Mouse (Mus musculus): ENCODE results near the gene Ggt1. TPM values are rescaled to one million over a fixed set of nuclear protein-coding genes. Genes with fewer than 3 reads are reported as not detected.
"Not testable (repeated sequence)": the region's sequence is repeated elsewhere in the genome, so short reads cannot be mapped to it uniquely, and the experiment has no call there.

Ggt1 gene
- polyA plus RNA-seq, 1 experiment from 2014 or later: 0.75 TPM

DNA sequence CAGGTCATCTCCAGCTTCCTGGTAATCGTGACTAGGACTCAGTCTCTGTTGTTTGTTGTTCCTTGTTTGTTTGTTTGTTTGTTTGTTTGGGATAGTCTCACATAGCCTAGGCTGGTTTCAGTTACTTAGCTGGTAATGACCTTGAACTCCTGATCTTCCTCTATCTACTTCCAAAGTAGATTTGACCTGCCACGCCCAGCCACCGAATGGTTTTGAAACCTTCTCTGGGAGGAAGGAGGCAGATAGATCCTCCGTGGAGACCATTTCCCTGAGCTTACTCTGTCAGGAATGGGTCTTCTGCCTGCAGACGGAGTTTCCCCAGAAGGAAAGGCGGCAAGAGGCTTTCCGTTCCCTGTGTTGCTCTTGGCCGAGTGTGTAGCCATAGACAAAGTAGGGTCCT lies 1.2 kb downstream of the Ggt1 start:
- Histone ChIP-seq H3K27me3 (ENCODE audit: control insufficient read depth, insufficient read depth, low read length) (peaks cover 9% of the 10 kb centered on the region; the same call in 1 of the 2 replicates), H3K27ac (replicated peaks; ENCODE audit: low read depth, low read length) (no peak overlapping the region), H3K9ac (ENCODE audit: low read length) (no peak overlapping the region), H3K9me3 (ENCODE audit: control insufficient read depth, low read length) (no peaks in the 10 kb centered on the region), H3K4me3 (ENCODE audit: low read depth, low read length) (no peak overlapping the region), H3K4me1 (ENCODE audit: control insufficient read depth, insufficient read depth, low read length) (peaks cover 14% of the 10 kb centered on the region), H3K4me2 (ENCODE audit: low read depth, severe bottlenecking) (no peak overlapping the region), H3K36me3 (ENCODE audit: control insufficient read depth, insufficient read depth, low read length) (no peaks in the 10 kb centered on the region)
- WGBS: 88% methylated on average over 8 of the region's 8 CpGs
- DNase-seq (ENCODE audit: low spot score) (no peak), ATAC-seq (ENCODE audit: insufficient number of reproducible peaks, low FRiP score, low TSS enrichment, low read depth) (no peak)

- 87% methylated on average over 12 of the region's 12 CpGs for WGBS
- no peaks in the 10 kb centered on the region for H3K9me3 ChIP-seq (ENCODE audit: control insufficient read depth, low read length)
- no peaks in the 10 kb centered on the region for H3K36me3 ChIP-seq (ENCODE audit: control insufficient read depth, insufficient read depth, low read length)
- peaks cover 3% of the 10 kb centered on the region; the same call in 1 of the 2 replicates for H3K27me3 ChIP-seq (ENCODE audit: control insufficient read depth, insufficient read depth, low read length)
- DNase-seq (ENCODE audit: low spot score) (no peak), ATAC-seq (ENCODE audit: insufficient number of reproducible peaks, low FRiP score, low TSS enrichment, low read depth) (no peak)
- H3K4me3 ChIP-seq (ENCODE audit: low read depth, low read length): no peak overlapping the region
- H3K9ac ChIP-seq (ENCODE audit: low read length): no peak overlapping the region
- H3K27ac ChIP-seq (replicated peaks; ENCODE audit: low read depth, low read length): no peak overlapping the region
- H3K4me2 ChIP-seq (ENCODE audit: low read depth, severe bottlenecking): no peak overlapping the region
- peaks cover 10% of the 10 kb centered on the region for H3K4me1 ChIP-seq (ENCODE audit: control insufficient read depth, insufficient read depth, low read length)
These were observed 3.4 kb downstream of the Ggt1 start for GRCm38 (mm10) chr10:75564687-75565265.

DNA sequence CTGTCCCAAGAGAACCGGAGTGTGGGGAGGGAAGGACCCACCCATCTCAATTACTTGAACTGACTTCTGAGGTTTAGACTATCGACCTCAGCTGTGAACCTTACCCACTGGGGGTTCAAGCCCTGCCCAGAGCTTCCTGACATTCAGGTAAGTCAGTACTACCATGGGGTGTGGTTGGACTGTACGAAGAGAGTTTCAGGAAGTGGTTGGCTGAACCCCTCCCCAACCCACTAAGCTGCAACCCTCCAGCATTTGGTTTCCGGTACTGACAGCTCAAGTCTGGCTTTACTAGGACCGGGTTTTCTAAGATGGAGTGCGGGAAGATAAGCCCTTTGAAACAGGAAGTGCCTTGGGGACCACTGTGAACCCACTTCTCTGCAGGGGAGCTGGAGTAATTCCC lies 4.0 kb downstream of the Ggt1 start:
- no peak overlapping the region for H3K27ac ChIP-seq (replicated peaks; ENCODE audit: low read depth, low read length)
- ATAC-seq (ENCODE audit: insufficient number of reproducible peaks, low FRiP score, low TSS enrichment, low read depth) (no peak), DNase-seq (ENCODE audit: low spot score) (no peak)
- no peak overlapping the region for H3K4me2 ChIP-seq (ENCODE audit: low read depth, severe bottlenecking)
- no peak overlapping the region for H3K4me3 ChIP-seq (ENCODE audit: low read depth, low read length)
- H3K9me3 ChIP-seq (ENCODE audit: control insufficient read depth, low read length): no peaks in the 10 kb centered on the region
- no peak overlapping the region for H3K9ac ChIP-seq (ENCODE audit: low read length)
- H3K36me3 ChIP-seq (ENCODE audit: control insufficient read depth, insufficient read depth, low read length): no peaks in the 10 kb centered on the region
- 70% methylated on average over 6 of the region's 6 CpGs for WGBS
- peaks cover 5% of the 10 kb centered on the region for H3K4me1 ChIP-seq (ENCODE audit: control insufficient read depth, insufficient read depth, low read length)
- peaks cover 3% of the 10 kb centered on the region; the same call in 1 of the 2 replicates for H3K27me3 ChIP-seq (ENCODE audit: control insufficient read depth, insufficient read depth, low read length)

GRCm38 (mm10) chr10:75565906-75566305 lies 4.5 kb downstream of the Ggt1 start:
- no peak overlapping the region for H3K9ac ChIP-seq (ENCODE audit: low read length)
- H3K27ac ChIP-seq (replicated peaks; ENCODE audit: low read depth, low read length): no peak overlapping the region
- DNase-seq (ENCODE audit: low spot score): no peak
- no peaks in the 10 kb centered on the region for H3K9me3 ChIP-seq (ENCODE audit: control insufficient read depth, low read length)
- peaks cover 5% of the 10 kb centered on the region; the same call in 1 of the 2 replicates for H3K4me1 ChIP-seq (ENCODE audit: control insufficient read depth, insufficient read depth, low read length)
- no peak overlapping the region for H3K4me3 ChIP-seq (ENCODE audit: low read depth, low read length)
- H3K27me3 ChIP-seq (ENCODE audit: control insufficient read depth, insufficient read depth, low read length): peaks cover 3% of the 10 kb centered on the region; the same call in 1 of the 2 replicates
- H3K36me3 ChIP-seq (ENCODE audit: control insufficient read depth, insufficient read depth, low read length): no peaks in the 10 kb centered on the region
- no peak for ATAC-seq (ENCODE audit: insufficient number of reproducible peaks, low FRiP score, low TSS enrichment, low read depth)
- H3K4me2 ChIP-seq (ENCODE audit: low read depth, severe bottlenecking): no peak overlapping the region
- 71% methylated on average over 7 of the region's 7 CpGs for WGBS

- H3K27ac ChIP-seq (replicated peaks; ENCODE audit: low read depth, low read length): no peak overlapping the region
These were observed 4.9 kb downstream of the Ggt1 start for GRCm38 (mm10) chr10:75566321-75566720.

GRCm38 (mm10) chr10:75566765-75567164 lies 5.4 kb downstream of the Ggt1 start:
- DNase-seq (ENCODE audit: low spot score); H3K27ac ChIP-seq (replicated peaks; ENCODE audit: low read depth, low read length); H3K9ac ChIP-seq (ENCODE audit: low read length); ATAC-seq (ENCODE audit: insufficient number of reproducible peaks, low FRiP score, low TSS enrichment, low read depth); H3K27me3 ChIP-seq (ENCODE audit: control insufficient read depth, insufficient read depth, low read length); H3K4me2 ChIP-seq (ENCODE audit: low read depth, severe bottlenecking); H3K36me3 ChIP-seq (ENCODE audit: control insufficient read depth, insufficient read depth, low read length); H3K4me3 ChIP-seq (ENCODE audit: low read depth, low read length); H3K9me3 ChIP-seq (ENCODE audit: control insufficient read depth, low read length); H3K4me1 ChIP-seq (ENCODE audit: control insufficient read depth, insufficient read depth, low read length): not testable (repeated sequence)
- 79% methylated on average over 2 of the region's 2 CpGs for WGBS

More at GRCm38 (mm10) chr10:75566321-75566720, 4.9 kb downstream of the Ggt1 start:
- H3K4me1 ChIP-seq (ENCODE audit: control insufficient read depth, insufficient read depth, low read length): peaks cover 9% of the 10 kb centered on the region
- H3K4me2 ChIP-seq (ENCODE audit: low read depth, severe bottlenecking): no peak overlapping the region
- 80% methylated on average over 5 of the region's 5 CpGs for WGBS
- H3K36me3 ChIP-seq (ENCODE audit: control insufficient read depth, insufficient read depth, low read length): no peaks in the 10 kb centered on the region
- ATAC-seq (ENCODE audit: insufficient number of reproducible peaks, low FRiP score, low TSS enrichment, low read depth) (no peak), DNase-seq (ENCODE audit: low spot score) (no peak)
- H3K9ac ChIP-seq (ENCODE audit: low read length): no peak overlapping the region
- H3K9me3 ChIP-seq (ENCODE audit: control insufficient read depth, low read length): no peaks in the 10 kb centered on the region
- no peaks in the 10 kb centered on the region for H3K27me3 ChIP-seq (ENCODE audit: control insufficient read depth, insufficient read depth, low read length)
- no peak overlapping the region for H3K4me3 ChIP-seq (ENCODE audit: low read depth, low read length)

DNA sequence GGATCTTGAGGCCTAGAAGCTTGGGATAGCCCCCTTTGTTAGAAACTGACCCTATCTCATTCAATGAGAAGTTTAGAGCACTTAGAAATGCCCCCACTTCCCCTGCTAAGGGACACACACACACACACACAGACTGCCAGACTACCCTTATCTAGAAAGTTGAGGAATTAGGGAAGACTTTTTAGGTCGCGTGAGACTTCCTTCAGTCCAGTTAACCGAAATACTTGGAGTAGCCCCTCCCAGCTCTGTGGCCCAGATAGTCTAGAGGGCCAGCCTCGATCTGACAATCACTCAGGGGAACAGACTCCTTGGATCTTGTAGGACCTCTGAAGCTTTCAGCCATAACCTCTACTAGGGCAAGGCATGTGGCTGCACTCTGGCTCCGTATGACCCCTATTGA lies 6.6 kb downstream of the Ggt1 start:
- WGBS: 40% methylated on average over 5 of the region's 5 CpGs
- ATAC-seq (ENCODE audit: insufficient number of reproducible peaks, low FRiP score, low TSS enrichment, low read depth): no peak
- no peak overlapping the region for H3K4me3 ChIP-seq (ENCODE audit: low read depth, low read length)

GRCm38 (mm10) chr10:75568441-75568840 lies 7.0 kb downstream of the Ggt1 start:
- no peak overlapping the region for H3K9ac ChIP-seq (ENCODE audit: low read length)
- no peak overlapping the region for H3K27ac ChIP-seq (replicated peaks; ENCODE audit: low read depth, low read length)
- H3K36me3 ChIP-seq (ENCODE audit: control insufficient read depth, insufficient read depth, low read length): no peaks in the 10 kb centered on the region
- no peak for ATAC-seq (ENCODE audit: insufficient number of reproducible peaks, low FRiP score, low TSS enrichment, low read depth)
- peaks cover 10% of the 10 kb centered on the region for H3K4me1 ChIP-seq (ENCODE audit: control insufficient read depth, insufficient read depth, low read length)
- no peak overlapping the region for H3K4me2 ChIP-seq (ENCODE audit: low read depth, severe bottlenecking)
- H3K9me3 ChIP-seq (ENCODE audit: control insufficient read depth, low read length): no peaks in the 10 kb centered on the region
- no peak overlapping the region for H3K4me3 ChIP-seq (ENCODE audit: low read depth, low read length)
- DNase-seq (ENCODE audit: low spot score): no peak
- WGBS: 6% methylated on average over 11 of the region's 11 CpGs
- H3K27me3 ChIP-seq (ENCODE audit: control insufficient read depth, insufficient read depth, low read length): no peaks in the 10 kb centered on the region

More for the DNA sequence above, 6.6 kb downstream of the Ggt1 start:
- no peak for DNase-seq (ENCODE audit: low spot score)
- Histone ChIP-seq H3K4me2 (ENCODE audit: low read depth, severe bottlenecking) (no peak overlapping the region), H3K27me3 (ENCODE audit: control insufficient read depth, insufficient read depth, low read length) (no peaks in the 10 kb centered on the region), H3K36me3 (ENCODE audit: control insufficient read depth, insufficient read depth, low read length) (no peaks in the 10 kb centered on the region), H3K4me1 (ENCODE audit: control insufficient read depth, insufficient read depth, low read length) (peaks cover 10% of the 10 kb centered on the region), H3K9ac (ENCODE audit: low read length) (no peak overlapping the region), H3K27ac (replicated peaks; ENCODE audit: low read depth, low read length) (no peak overlapping the region), H3K9me3 (ENCODE audit: control insufficient read depth, low read length) (no peaks in the 10 kb centered on the region)

DNA sequence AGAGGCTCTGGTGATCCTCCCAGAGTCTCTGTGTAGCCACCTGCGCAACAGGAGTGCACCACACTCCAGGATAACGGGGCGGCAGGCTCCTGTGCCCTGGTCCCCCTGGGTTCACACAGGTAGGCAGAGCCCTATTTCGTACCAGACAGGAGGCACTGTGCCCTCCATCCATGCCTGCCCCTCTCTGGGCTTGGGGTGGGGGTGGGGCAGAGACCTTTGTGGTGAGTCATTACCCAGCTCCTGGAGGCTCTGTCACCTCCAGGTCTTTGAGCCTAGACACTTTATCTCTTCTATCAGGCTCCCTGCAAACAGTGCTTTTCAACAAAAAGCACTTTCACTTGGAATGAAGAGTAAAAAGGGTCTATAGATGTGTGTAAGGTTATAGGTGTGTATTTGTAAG lies 7.4 kb downstream of the Ggt1 start:
- H3K9me3 ChIP-seq (ENCODE audit: control insufficient read depth, low read length): no peaks in the 10 kb centered on the region
- H3K27me3 ChIP-seq (ENCODE audit: control insufficient read depth, insufficient read depth, low read length): no peaks in the 10 kb centered on the region
- ATAC-seq (ENCODE audit: insufficient number of reproducible peaks, low FRiP score, low TSS enrichment, low read depth) (no peak), DNase-seq (ENCODE audit: low spot score) (no peak)
- WGBS: 19% methylated on average over 4 of the region's 4 CpGs
- no peak overlapping the region for H3K9ac ChIP-seq (ENCODE audit: low read length)
- H3K4me2 ChIP-seq (ENCODE audit: low read depth, severe bottlenecking): no peak overlapping the region
- H3K27ac ChIP-seq (replicated peaks; ENCODE audit: low read depth, low read length): no peak overlapping the region
- H3K4me1 ChIP-seq (ENCODE audit: control insufficient read depth, insufficient read depth, low read length): peaks cover 10% of the 10 kb centered on the region
- H3K4me3 ChIP-seq (ENCODE audit: low read depth, low read length): no peak overlapping the region
- no peaks in the 10 kb centered on the region for H3K36me3 ChIP-seq (ENCODE audit: control insufficient read depth, insufficient read depth, low read length)
